Mouse (Mus musculus) MEL (cell line): ENCODE data around the gene Atl2.

Experiments
- CHD1 ChIP-seq: IDR thresholded peaks from 2 replicates; pipeline ENCODE4 v1.6.1; 2012; ENCODE audit warnings: low read depth, mild to moderate bottlenecking, inconsistent platforms, low read length, improper control_type of control experiment
- CTCF ChIP-seq, 3 experiments: IDR thresholded peaks in 2 of 3; conservative IDR thresholded peaks in 1 of 3; 2 replicates each; pipeline ENCODE4 v1.5.1; 2011 to 2012; ENCODE audit warnings: low read length in 3 of 3, low read depth in 2 of 3, mild to moderate bottlenecking in 2 of 3, improper control_type of control experiment in 1 of 3, inconsistent platforms in 1 of 3, mixed read lengths in 1 of 3, moderate library complexity in 1 of 3; ENCODE audit not compliant: control insufficient read depth in 1 of 3, insufficient read depth in 1 of 3, poor library complexity in 1 of 3, severe bottlenecking in 1 of 3
- EP300 ChIP-seq, 2 experiments: IDR thresholded peaks; 2 replicates each; pipeline ENCODE4 v1.6.1; 2011; ENCODE audit warnings: improper control_type of control experiment in 2 of 2, low read length in 2 of 2, low read depth in 1 of 2, mild to moderate bottlenecking in 1 of 2
- JUND ChIP-seq: IDR thresholded peaks from 2 replicates; pipeline ENCODE4 v1.6.1; 2011; ENCODE audit warnings: low read depth, mild to moderate bottlenecking, improper control_type of control experiment, low read length
- KAT2A ChIP-seq: conservative IDR thresholded peaks from 2 replicates; pipeline ENCODE4 v1.6.1; 2012; ENCODE audit warnings: low read depth, low read length, improper control_type of control experiment, inconsistent platforms
- MEF2A ChIP-seq: IDR thresholded peaks from 2 replicates; pipeline ENCODE4 v1.6.1; 2014; ENCODE audit warnings: low read depth, mild to moderate bottlenecking, inconsistent platforms, low read length, improper control_type of control experiment; ENCODE audit not compliant: poor library complexity, insufficient replicate concordance, severe bottlenecking; ENCODE audit errors: extremely low read depth
- MXI1 ChIP-seq: IDR thresholded peaks from 2 replicates; pipeline ENCODE4 v1.6.1; 2011; ENCODE audit warnings: mild to moderate bottlenecking, low read depth, low read length, improper control_type of control experiment
- NRF1 ChIP-seq: IDR thresholded peaks from 2 replicates; pipeline ENCODE4 v1.6.1; 2014; ENCODE audit warnings: low read depth, mild to moderate bottlenecking, inconsistent platforms, low read length, improper control_type of control experiment, moderate library complexity; ENCODE audit not compliant: poor library complexity, insufficient read depth, severe bottlenecking
- POLR2A ChIP-seq, 2 experiments: IDR thresholded peaks; 2 replicates each; pipeline ENCODE4 v1.6.1; 2011 to 2012; ENCODE audit warnings: low read length in 2 of 2, mild to moderate bottlenecking in 2 of 2, control low read depth in 1 of 2, improper control_type of control experiment in 1 of 2, low read depth in 1 of 2, moderate library complexity in 1 of 2; ENCODE audit not compliant: control insufficient read depth in 1 of 2, insufficient read depth in 1 of 2, poor library complexity in 1 of 2
- POLR2AphosphoS2 ChIP-seq: IDR thresholded peaks from 2 replicates; pipeline ENCODE4 v1.6.1; 2011; ENCODE audit warnings: low read length, improper control_type of control experiment
- USF1 ChIP-seq: IDR thresholded peaks from 2 replicates; pipeline ENCODE4 v1.6.1; 2014; ENCODE audit warnings: low read depth, mild to moderate bottlenecking, inconsistent platforms, low read length, improper control_type of control experiment, moderate library complexity
- ZKSCAN1 ChIP-seq: IDR thresholded peaks from 2 replicates; pipeline ENCODE4 v1.6.1; 2012; ENCODE audit warnings: low read depth, mild to moderate bottlenecking, inconsistent platforms, low read length, improper control_type of control experiment, moderate library complexity

DNA sequence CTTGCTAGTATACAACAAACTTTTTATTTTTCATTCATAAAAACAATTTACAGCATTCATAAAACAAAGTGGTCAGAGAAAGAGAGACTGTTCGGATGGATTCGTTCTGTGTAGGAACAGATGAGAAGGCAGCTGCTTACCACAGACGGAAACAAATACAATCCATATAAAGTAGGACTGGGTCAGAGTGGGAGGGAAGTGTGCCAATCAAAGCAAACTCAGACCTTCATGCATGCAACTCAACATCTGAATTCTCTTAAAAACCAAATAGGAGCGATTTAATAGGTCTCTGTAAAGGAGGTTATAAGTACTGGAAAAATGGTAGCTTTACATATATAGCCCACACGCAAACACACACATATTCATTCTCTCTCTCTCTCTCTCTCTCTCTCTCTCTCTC lies 47.5 kb downstream of the Atl2 start:
- TF ChIP-seq NRF1, result no peak
- no peak for TF ChIP-seq MXI1
- TF ChIP-seq USF1, result no peak
- no peak for TF ChIP-seq KAT2A
- TF ChIP-seq CTCF (IDR thresholded peaks at IDR 0.05 in 2 of 3, conservative IDR thresholded peaks at IDR 0.05 in 1 of 3; ENCODE audit: control insufficient read depth in 1 of 3, insufficient read depth in 1 of 3, low read depth in 2 of 3, low read length in 3 of 3, poor library complexity in 1 of 3, severe bottlenecking in 1 of 3), result no peak
- no peak for TF ChIP-seq POLR2A (IDR thresholded peaks at IDR 0.05; ENCODE audit: control insufficient read depth in 1 of 2, insufficient read depth in 1 of 2, low read depth in 1 of 2, low read length in 2 of 2, poor library complexity in 1 of 2)
- no peak for TF ChIP-seq CHD1
- TF ChIP-seq JUND, result no peak
- TF ChIP-seq POLR2AphosphoS2, result no peak
- no peak for TF ChIP-seq EP300 (IDR thresholded peaks at IDR 0.05; ENCODE audit: low read depth in 1 of 2, low read length in 2 of 2)
- no peak for TF ChIP-seq MEF2A
- no peak for TF ChIP-seq ZKSCAN1
